Mouse (Mus musculus) right cerebral cortex, adult 18-20 months (tissue): ENCODE measurements at regions not wholly inside any gene's neighbourhood (a gene's known extent, or its start where the extent isn't known, plus 50 kb on each side); places are given as distances from the start of the nearest gene placed in this dataset.
"Not testable (repeated sequence)": the region's sequence is repeated elsewhere in the genome, so short reads cannot be mapped to it uniquely, and the experiment has no call there.

Experiments
- DNase-seq: peaks from one replicate; pipeline ENCODE4 v3.0.0; 2022; ENCODE audit warnings: mixed read lengths

- not testable (repeated sequence) for DNase-seq
Observed at GRCm38 (mm10) chr12:3188734-3189275, 121.0 kb downstream of the Rab10 start.

- DNase-seq = no peak
Observed at GRCm38 (mm10) chr12:3188137-3188536, 121.6 kb downstream of the Rab10 start.

GRCm38 (mm10) chr12:3173325-3173724, 136.4 kb downstream of the Rab10 start:
- DNase-seq = no peak

- not testable (repeated sequence) for DNase-seq
Observed at GRCm38 (mm10) chr12:3169705-3170287, 140.0 kb downstream of the Rab10 start.

GRCm38 (mm10) chr12:3161666-3162065, 148.1 kb downstream of the Rab10 start:
- DNase-seq = not testable (repeated sequence)

- DNase-seq = not testable (repeated sequence)
Observed at GRCm38 (mm10) chr12:3158771-3159170, 151.0 kb downstream of the Rab10 start.

- not testable (repeated sequence) for DNase-seq
Observed at GRCm38 (mm10) chr12:3153705-3154104, 156.1 kb downstream of the Rab10 start.

- DNase-seq = not testable (repeated sequence)
Observed at GRCm38 (mm10) chr12:3132553-3132952, 177.2 kb downstream of the Rab10 start.

GRCm38 (mm10) chr12:3131149-3131751, 178.5 kb downstream of the Rab10 start:
- DNase-seq = not testable (repeated sequence)

- DNase-seq = not testable (repeated sequence)
Observed at GRCm38 (mm10) chr12:3127336-3127735, 182.4 kb downstream of the Rab10 start.

- no peak for DNase-seq
Observed at GRCm38 (mm10) chr12:3124036-3124435, 185.7 kb downstream of the Rab10 start.

GRCm38 (mm10) chr12:3110589-3110988, 199.2 kb downstream of the Rab10 start:
- DNase-seq = peak; percentile 11

GRCm38 (mm10) chr12:3109671-3110070, 200.1 kb downstream of the Rab10 start:
- peak; percentile 21 for DNase-seq

GRCm38 (mm10) chr12:3101963-3102362, 207.8 kb downstream of the Rab10 start:
- not testable (repeated sequence) for DNase-seq

- DNase-seq = peak; percentile 53
Observed at GRCm38 (mm10) chr12:3098175-3098574, 211.6 kb downstream of the Rab10 start.

- no peak for DNase-seq
Observed at GRCm38 (mm10) chr12:3094509-3094908, 215.3 kb downstream of the Rab10 start.

GRCm38 (mm10) chr12:3092974-3093373, 216.8 kb downstream of the Rab10 start:
- DNase-seq = not testable (repeated sequence)

- DNase-seq = not testable (repeated sequence)
Observed at GRCm38 (mm10) chr12:3049546-3049945, 260.2 kb downstream of the Rab10 start.

- DNase-seq = not testable (repeated sequence)
Observed at GRCm38 (mm10) chr12:3018446-3018845, 291.3 kb downstream of the Rab10 start.

- DNase-seq = not testable (repeated sequence)
Observed at GRCm38 (mm10) chr12:3016777-3017176, 293.0 kb downstream of the Rab10 start.
